Mouse (Mus musculus): ENCODE data around the gene Spen.

Spen gene

GRCm38 (mm10) chr4:141474431-141474830, 64.0 kb downstream of the Spen start:
- no peak for DNase-seq (ENCODE audit: low spot score in 2 of 2)

DNA sequence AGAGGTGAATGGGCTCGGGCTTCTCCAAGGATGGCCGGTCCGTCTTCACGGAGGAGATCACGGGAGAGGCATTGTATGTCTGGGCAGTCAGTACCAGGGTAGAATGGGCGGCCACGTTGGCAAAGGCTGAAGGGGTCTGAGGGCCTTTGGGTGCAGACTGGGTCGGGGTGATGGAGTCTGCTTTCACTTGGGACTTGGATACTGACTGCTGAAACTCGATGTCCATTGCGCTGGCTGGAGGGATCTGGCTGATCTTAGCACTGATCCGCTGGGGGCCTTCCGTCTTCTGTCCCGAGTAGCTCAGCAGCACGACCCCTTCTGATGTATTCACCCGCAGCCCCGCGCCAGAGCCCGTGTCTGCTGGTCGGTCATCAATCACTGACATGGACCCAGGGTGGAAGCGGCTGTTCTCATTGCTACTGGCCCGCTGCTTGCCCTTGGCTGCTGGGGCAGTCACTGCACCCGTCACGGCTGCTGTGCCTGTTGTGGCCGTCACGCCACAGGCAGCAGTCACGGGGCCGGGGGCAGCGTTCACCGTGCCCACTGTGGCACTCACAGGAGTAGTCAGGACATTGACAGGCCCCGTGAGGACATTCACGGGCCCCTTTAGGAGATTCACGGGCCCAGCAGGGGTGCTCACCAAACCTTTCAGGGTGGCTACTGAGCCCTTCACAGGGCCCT, 65.6 kb downstream of the Spen start:
- no peak for DNase-seq (ENCODE audit: low spot score in 2 of 2)

- no peak for DNase-seq (ENCODE audit: low spot score in 2 of 2)
Observed at GRCm38 (mm10) chr4:141471491-141471890, 66.9 kb downstream of the Spen start.

DNA sequence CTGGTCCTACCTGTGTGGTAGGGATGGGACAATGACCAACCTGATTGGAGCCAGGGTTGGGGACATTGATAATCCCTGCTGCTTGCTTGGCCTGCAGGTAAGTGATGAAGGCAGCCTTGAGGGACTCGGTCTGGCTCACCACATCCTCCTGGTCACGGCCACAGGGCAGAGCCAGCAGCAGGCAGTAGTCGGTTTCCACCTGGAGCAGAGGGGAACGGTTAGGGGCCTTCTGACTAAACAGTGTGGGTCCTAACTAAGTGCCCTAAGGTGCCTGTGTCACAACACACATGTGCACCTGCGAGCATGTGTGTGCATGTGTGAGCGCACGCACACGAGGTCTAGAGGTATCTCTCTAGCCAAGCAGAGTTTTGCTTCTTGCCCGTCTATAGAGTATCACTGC, 69.1 kb downstream of the Spen start:
- DNase-seq (ENCODE audit: low spot score in 2 of 2), result no peak

DNA sequence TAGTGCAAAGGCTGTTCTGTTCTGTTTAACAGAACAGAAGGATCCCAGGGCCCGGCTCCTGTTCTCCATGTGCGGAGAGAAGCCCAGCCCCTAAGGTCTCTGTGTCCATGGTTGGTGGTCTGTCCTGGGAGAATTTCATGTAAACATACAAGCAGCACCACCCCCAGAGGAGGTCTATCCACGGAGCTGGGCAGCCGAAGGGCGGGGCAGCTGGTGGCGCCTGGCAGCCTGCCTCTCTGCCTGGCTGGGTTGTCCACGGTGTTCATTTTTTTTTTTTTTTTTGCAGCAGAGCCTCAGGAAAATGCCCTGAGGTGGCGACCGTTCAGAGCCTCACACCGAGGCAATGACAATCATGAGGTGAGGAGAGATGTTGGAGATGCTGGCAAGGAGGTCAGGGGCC, 69.8 kb downstream of the Spen start:
- DNase-seq (ENCODE audit: low spot score in 2 of 2), result no peak

- DNase-seq (ENCODE audit: low spot score in 2 of 2), result no peak
Observed at GRCm38 (mm10) chr4:141467581-141467927, 70.8 kb downstream of the Spen start.

DNA sequence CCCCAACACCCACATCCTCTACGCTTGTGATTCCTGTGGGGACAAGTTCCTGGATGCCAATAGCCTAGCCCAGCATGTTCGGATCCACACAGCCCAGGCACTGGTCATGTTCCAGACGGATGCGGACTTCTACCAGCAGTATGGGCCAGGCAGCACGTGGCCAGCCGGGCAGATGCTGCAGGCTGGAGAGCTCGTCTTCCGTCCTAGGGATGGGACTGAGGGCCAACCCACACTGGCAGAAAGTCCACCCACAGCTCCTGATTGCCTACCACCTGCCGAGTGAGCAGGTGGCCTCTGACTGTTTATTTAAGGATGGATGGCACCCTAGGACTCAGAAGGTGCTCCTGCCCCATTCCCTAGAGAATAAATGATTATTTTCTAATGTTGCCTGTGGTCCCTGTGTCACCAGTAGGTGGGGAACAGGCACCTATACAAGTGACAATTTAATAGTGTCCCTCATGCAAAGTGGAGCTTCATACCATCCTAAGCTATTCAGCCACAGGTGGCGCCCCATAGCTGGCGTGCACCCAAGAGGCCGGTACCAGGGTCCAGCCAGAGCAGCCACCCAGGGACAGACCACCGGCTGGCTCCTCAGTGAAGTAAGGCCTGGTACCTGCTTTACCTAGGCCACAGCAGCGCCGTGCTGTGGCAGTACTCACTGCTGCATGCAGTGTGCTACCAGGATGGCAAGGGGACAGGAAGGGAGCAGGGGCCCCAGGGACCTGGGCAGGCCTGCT, 71.4 kb downstream of the Spen start:
- DNase-seq (ENCODE audit: low spot score in 2 of 2), result no peak

- DNase-seq (ENCODE audit: low spot score in 2 of 2), result no peak
Observed at GRCm38 (mm10) chr4:141466289-141466795, 72.1 kb downstream of the Spen start.

DNA sequence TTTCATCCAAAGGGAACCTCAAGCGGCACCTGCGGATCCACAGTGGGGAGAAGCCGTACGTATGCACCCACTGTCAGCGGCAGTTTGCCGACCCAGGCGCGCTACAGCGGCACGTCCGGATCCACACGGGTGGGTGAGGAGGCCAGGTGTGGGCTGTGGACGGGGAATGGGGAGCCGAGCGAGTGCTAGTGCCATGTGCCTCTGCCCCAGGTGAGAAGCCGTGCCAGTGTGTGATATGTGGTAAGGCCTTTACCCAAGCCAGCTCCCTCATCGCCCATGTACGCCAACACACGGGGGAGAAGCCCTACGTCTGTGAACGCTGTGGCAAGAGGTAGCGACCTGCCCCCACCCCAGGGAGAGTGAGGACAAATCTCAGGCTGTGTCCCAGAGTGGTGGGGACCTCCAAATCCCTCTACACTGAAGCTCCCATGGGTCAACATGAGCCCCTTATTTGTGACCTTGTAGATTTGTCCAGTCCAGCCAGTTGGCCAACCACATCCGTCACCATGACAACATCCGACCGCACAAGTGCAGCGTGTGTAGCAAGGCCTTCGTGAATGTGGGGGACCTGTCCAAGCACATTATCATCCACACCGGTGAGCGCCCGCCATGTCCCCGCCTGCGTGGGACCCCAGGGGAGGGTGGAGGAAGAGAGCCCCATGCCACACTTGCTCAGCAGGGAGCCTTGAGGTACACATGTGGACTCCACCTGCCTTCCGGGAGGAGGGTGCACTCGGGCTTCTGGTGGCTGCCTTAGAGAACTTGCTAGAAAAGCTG, 72.7 kb downstream of the Spen start:
- no peak for DNase-seq (ENCODE audit: low spot score in 2 of 2)

GRCm38 (mm10) chr4:141464722-141465121, 73.7 kb downstream of the Spen start:
- no peak for DNase-seq (ENCODE audit: low spot score in 2 of 2)

GRCm38 (mm10) chr4:141463472-141463871, 74.9 kb downstream of the Spen start:
- DNase-seq (ENCODE audit: low spot score in 2 of 2), result no peak

DNA sequence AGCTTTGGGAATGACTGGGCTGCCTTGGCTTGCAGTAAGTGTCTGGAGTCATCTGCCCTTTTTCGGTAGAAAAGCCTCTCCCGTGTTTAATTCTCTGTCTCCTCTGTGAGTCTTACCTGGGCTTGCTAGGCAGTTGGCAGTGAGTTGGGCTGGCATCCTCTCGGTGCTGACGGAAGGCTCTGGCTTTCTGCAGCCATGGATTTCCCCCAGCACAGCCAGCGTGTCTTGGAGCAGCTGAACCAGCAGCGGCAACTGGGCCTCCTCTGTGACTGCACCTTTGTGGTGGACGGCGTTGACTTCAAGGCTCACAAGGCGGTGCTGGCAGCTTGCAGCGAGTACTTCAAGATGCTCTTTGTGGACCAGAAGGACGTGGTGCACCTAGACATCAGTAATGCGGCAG, 76.8 kb downstream of the Spen start:
- DNase-seq (ENCODE audit: low spot score in 2 of 2), result no peak

DNA sequence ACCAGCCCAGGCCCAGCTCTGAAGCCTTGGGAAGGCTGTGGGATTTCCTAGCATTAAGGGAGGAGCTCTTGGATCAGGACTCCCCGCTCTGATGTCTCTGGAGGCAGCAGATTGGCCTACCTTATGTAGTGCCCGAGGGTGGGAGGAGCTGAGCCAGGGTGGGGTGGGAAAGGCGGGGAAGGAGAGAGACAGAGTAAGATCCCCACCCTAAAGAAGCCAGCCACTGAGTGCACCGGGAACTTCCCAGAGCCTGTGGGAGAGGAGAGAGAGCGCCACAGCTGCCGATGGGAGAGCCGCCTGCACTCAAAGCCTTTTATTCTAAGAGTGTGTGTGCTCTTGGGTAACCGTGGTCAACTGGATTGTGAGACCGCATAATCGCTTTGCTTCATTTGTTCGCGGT, 77.3 kb downstream of the Spen start:
- DNase-seq (ENCODE audit: low spot score in 2 of 2), result no peak

DNA sequence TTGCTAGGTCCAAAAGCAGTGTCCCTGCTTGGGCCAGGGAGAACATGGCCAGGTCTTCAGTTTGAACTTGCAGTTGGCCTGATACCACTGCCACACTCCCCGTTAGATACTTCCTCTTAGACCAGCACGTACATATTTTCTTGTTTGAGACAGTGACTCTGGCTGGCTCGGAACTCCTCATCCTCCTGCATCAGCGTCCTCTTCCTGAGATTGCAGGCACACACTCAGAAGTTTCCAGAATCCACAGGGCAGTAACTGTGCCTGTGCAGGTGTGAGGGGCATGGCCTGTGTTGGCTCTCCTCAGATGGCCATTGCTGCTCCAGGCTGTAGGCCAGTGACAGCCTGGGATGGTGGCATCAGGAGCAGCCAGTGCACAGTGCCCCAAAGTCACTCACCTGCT, 77.9 kb downstream of the Spen start:
- no peak for DNase-seq (ENCODE audit: low spot score in 2 of 2)

DNA sequence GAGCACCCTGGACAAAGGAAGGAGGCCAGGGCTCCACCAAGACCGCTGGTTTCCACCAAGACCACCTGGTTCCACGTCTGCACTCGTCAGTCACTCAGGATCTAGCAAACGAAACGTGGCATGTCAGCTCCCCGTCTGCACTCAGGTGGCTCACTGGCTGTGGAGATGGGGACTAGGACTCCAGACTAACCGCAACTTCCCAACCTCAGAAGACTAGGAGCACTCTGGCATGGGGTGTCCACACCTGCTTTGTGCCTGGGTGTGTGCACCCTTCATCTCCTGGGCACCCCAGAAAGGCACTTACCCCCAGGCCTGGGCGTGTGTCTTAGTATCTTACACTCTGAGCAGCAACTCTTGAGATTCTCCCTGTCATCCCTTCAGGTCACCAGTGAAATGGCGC, 78.6 kb downstream of the Spen start:
- no peak for DNase-seq (ENCODE audit: low spot score in 2 of 2)

DNA sequence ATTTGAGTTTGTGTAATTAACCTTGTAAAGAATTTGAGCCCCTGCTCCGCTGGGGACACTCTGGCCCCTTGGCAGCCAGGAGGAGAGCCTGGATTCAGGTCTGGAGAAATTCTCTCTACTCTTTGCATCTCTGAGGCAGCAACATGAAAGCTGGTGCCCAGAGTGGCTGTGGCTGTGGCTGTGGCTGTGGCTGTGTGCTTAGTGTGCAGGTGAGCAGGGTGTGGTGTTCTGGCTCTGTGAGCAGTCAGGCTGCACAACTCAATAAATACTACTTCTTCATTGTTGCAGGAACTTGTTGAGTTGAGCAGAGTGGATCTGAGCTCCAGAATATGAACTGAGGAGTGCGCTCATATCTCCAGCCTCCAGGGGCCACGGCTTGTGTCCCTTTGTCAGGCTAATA, 79.5 kb downstream of the Spen start:
- DNase-seq (ENCODE audit: low spot score in 2 of 2), result no peak

- no peak for DNase-seq (ENCODE audit: low spot score in 2 of 2)
Observed at GRCm38 (mm10) chr4:141458236-141458635, 80.2 kb downstream of the Spen start.

DNA sequence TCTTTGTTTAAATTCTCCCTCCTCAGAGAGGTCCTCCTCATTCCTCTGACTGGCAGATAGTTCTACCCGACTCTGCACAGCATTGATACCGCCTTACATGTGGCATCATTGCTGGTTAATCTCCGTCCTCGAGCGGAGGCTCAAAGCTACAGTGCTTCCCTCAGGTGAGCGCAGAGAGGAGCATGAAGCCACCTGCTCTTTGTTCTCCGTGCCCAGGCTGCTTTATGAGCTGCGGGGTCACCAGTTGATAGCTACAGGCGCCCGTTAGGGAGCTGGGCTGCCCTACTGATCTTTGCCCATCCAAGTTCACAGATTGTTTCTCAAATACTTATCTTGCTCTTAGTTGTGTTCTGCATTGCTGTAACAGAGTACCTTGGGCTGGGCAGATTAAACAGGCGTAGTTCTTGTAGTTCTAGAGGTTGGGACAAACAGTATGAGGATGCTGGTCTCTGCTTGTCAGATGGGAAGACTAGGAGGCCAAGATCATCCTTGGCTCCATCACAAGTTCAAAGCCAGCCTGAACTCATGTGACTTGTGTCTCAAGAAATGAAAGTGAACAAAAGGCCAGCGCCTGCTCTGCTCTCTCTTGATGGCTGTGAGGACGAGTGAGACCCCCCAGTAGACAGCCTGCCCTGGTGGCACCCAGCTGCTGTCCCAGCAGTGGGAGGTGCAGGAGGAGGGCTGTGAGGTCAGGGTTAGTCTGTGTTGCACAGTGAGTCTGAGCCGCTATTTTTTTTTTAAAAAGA, 82.0 kb downstream of the Spen start:
- no peak for DNase-seq (ENCODE audit: low spot score in 2 of 2)

- no peak for DNase-seq (ENCODE audit: low spot score in 2 of 2)
Observed at GRCm38 (mm10) chr4:141455526-141455925, 82.9 kb downstream of the Spen start.

GRCm38 (mm10) chr4:141454581-141455350, 83.6 kb downstream of the Spen start:
- peak in 1 of 2 experiments; percentile 44 for DNase-seq (ENCODE audit: low spot score in 2 of 2)

- DNase-seq (ENCODE audit: low spot score in 2 of 2), result no peak
Observed at GRCm38 (mm10) chr4:141451916-141452450, 86.4 kb downstream of the Spen start.
